Mouse (Mus musculus): ENCODE measurements around the gene Atp1a4. TPM values are rescaled to one million over a fixed set of nuclear protein-coding genes. Genes with fewer than 3 reads are reported as not detected.

The Atp1a4 gene
- total RNA-seq, 2 experiments from 2014 or later = 0.24 to 0.30 TPM

- DNase-seq = no peak
Observed at GRCm38 (mm10) chr1:172219451-172220406, 38.5 kb downstream of the Atp1a4 start, which contains the start of gene Casq1. TSS of gene Casq1 (minus strand) at chr1:172219868.

GRCm38 (mm10) chr1:172218164-172218910 is 39.9 kb downstream of the Atp1a4 start:
- no peak for DNase-seq

DNA sequence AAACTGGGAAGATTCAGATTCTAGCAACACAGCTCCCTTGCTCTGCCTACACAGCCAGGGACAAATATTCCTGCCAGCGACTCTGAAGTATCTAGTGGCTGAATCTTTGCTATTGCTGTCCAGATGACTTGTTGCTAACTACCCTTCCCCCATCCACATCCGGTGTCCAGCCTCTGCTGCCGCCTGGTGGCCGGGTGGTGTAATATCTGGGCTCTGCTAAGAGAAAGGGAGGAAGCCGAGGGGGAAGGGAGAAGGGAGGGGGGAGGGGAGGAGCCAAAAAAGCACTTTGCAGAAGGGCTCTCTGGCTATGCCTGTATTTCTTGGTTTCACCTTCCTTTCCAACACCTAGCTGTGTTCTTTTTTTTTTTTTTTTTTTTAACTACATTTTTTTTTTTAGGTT is 41.1 kb downstream of the Atp1a4 start:
- DNase-seq = peak; percentile 96

GRCm38 (mm10) chr1:172214748-172215147 is 43.5 kb downstream of the Atp1a4 start:
- no peak for DNase-seq

GRCm38 (mm10) chr1:172213771-172214170 is 44.4 kb downstream of the Atp1a4 start:
- DNase-seq = no peak

DNA sequence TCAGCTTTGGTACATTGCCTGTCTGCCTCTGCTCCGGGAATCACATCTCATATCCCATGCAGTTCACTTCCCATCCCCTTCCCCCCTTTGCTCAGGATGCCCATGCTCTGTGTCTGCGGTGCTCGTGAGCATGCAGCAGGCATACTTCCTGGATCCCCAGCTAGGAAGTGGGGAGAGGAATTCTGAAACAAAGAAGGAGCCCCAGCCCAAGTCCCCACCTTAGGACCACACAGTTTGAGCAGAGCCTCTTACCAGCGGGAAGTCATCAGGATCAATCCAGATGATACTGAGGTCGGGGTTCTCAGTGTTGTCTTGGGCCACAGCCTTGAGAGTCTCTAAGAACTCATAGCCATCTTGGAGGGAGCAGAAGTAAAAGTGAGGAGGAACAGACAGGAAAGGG is 45.4 kb downstream of the Atp1a4 start:
- DNase-seq = no peak

GRCm38 (mm10) chr1:172207111-172207584 is 51.1 kb downstream of the Atp1a4 start:
- no peak for DNase-seq

DNA sequence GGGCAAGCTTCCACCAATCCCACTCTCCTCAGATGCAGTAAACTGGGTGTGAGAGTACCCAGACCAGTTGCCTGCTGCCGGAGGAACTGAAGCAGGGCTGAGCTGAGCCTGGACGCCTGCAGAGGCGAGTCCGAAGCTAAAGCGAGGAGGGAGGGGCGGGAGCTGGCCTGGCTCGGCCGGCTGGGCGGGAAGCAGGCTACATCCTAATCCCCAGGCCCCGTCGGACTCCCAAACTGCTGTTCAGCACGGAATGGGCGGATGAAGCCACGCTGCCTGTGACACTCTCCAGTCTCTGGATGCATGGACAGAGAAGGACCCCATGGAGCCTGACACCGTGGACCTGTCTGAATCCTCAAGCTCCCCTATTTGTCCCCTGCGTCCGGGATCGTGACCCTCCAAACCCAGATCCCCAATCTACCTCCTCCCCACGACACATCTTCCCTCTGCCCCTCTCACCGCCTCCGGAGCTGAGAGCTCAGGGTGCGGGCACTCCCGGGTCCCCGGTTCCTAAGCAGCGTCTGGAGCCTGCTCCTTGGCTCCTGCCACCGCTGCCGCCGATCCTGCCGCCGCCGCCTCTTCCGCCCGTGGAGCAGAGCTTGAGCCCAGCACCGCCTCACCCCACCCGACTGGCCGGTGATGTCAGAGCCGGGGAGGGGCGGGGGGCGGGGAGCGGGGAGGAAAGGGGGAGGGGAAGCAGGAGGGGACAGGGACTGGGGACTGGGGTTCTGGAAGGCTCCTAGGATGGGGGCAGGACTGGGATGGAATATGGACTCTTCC is 51.9 kb downstream of the Atp1a4 start, which contains the start of gene Pea15a:
Gene Pea15a, minus strand, starts transcription at position 664 of the 777 bp plus-strand sequence.
- DNase-seq = peak; percentile 91

DNA sequence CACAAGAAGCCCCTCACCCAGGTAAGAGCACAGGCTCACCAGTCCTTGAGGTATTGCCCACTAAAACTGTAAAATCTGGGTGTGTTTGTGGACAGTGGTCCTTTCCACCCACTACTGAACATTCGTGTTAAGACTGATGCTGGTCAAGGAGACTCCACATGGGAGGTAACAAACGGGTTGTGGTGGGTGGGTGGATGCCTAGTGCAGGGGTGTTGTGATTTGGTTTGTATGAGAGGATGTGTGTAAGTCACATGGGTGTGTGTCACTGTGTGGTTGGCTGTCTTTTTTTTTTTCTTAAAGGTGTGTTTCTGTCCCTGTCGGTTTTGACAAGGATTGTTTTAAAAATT is 52.5 kb downstream of the Atp1a4 start:
- DNase-seq = no peak

GRCm38 (mm10) chr1:172204814-172205740 is 53.1 kb downstream of the Atp1a4 start:
- DNase-seq = no peak

- DNase-seq = no peak
Observed at GRCm38 (mm10) chr1:172204033-172204813, 54.0 kb downstream of the Atp1a4 start.

DNA sequence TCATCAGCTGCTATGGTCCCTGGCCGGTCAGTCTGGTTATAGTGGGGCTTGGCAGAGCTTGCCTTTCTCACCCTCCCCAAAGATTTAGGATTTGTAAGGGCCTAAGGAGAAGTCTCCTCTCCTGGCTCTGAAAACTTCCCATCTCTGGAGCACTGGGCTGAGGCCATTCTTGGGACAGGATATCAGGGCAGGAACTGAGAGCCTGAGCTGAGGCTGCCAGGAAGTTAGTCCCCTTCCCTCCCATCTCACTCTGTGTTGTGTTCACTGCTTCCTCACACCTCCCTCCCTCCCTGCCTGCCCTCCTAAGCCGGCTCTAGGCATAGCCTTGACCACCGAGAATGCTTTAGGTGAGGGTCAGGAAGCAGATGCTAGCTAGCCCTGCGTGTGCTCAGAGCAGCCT is 54.6 kb downstream of the Atp1a4 start:
- DNase-seq = no peak

DNA sequence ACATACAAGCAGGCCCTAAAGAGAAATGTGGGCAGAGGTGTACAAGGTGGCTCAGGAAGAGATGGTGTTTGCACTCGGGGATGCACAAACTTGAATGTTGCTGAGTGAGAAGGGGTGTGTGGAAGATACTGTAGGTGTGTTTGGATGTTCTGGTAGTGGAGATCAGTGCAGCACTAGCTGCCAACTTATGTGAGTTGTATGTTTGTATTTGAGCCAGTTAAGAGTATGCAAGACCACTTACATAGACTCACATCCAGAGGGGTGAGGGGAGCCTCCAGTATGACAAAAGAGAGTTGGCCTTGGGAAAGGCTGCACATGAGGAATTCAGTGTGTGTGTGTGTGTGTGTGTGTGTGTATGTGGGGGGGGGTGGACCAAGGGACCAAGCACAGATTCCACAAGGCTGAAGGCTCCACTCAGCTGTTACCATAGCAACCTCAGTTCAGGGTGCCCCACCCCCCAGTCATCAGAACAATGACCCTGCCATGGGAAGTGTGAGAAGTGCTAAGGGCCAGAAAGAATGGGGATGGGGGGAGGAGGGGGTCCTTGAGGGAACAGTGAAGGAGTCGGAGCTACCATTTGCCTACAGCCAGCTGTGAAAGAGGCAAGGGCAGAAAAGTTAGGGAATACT is 55.2 kb downstream of the Atp1a4 start:
- peak; percentile 52 for DNase-seq

DNA sequence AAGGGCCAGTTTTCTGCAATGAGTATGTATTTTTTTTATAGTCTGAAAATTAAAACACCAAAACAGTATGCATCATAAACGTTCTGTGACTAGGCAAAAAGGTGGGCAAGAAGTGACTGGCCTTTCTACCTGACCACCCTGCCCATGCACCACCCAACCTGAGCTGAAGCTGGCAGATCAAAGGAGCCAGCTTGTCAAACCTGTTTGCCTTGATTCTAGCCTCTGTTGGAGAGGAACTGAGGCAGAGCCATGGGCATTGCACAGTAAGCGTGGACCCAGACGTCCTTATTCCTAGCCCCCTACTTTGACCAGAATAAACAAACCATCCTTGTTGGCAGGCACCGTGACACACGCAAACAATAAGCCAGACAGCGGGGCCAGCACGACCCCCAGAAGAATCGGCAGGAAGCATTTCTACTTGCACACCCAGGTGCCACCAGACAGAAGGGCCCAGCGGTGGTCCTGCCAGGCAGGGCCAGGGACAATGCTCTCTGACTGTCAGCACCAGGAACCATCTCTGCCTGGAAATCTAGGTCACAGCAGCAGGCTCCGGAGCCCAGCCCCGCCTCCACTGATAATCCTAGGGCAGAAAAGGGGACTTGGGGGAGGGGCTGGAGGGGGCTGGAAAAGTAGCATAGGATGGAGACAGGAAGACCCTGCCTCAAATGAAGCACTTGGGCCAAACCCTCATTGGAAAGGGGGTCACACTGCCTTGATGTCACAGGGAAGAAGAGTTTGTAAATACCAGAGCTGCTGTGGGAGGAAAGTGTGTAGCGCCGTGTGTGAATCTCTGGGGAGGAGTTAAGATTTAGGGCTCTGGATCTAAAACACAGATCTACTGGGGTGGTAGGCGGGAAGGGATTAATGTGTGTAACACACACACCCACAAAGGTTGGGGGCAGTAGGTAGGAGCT is 56.0 kb downstream of the Atp1a4 start:
- peak; percentile 46 for DNase-seq

GRCm38 (mm10) chr1:172200871-172201447 is 57.3 kb downstream of the Atp1a4 start:
- DNase-seq = no peak

DNA sequence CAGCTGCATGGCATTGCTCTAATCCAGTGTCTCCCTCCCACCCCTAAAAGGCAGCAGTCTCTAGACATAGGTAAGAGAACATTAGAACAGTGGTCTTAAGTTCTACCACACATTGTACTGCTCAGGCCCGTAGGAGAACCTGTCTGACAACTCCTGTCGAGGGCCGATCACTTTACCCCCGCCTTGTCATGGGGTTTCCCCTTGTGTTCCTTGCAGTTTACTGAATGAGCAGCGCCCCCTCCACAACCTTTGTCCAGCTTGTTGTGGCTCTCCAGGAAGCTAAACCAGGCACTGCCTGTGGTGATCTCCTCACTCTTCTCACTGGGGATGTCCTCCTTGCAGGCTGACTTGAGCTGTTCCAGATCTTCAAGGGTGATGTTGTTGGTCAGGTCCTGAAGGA is 58.1 kb downstream of the Atp1a4 start:
- DNase-seq = no peak

- no peak for DNase-seq
Observed at GRCm38 (mm10) chr1:172198996-172199395, 59.2 kb downstream of the Atp1a4 start.

DNA sequence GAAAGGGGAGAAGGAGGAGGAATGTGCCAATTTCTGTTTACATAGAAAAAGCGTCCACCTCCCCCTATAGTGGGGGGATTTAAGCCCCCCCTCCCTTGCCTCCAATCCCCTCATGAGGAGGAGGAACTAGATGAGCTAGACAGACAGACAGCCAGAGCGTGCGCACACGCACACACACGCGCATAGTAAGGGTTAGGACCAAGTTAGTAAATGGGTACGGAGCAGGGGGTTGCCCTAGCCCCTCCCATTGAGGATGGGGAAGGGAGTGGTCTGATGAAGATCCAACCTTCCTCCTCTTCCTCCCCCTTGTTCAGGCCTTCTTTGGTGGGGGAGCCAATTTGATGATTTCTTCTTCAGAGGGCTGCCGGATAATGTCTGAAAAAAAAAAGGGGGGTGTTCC is 59.9 kb downstream of the Atp1a4 start:
- DNase-seq = no peak
